8 mouse cellular contexts compared by ENCODE assay signal in genomic region chr10:9071630-9072029, GRCm38 (mm10).
DNase-seq lines count a peak whose midpoint lies in the region; TF ChIP-seq lines count a peak whose summit lies in the region.

No protein-coding gene starts in this region.

- DNase-seq in gastrocnemius, adult 2 months = peak; percentile 53
- no peak for DNase-seq in gastrocnemius, adult 8-10 months (ENCODE audit: low spot score in 2 of 2)
- DNase-seq in ovary, postnatal 14 days (ENCODE audit: low spot score) = peak; percentile 48
- no peak for DNase-seq in ovary, postnatal 10 days (ENCODE audit: low spot score)
- peak; percentile 5 to 9 for DNase-seq in adrenal gland, postnatal 4 days (ENCODE audit: low spot score in 2 of 2)
- DNase-seq in kidney, postnatal 14 days = peak; percentile 41
- DNase-seq in thymus, postnatal 4 days = peak; percentile 55
- DNase-seq in MN1 (ENCODE audit: low spot score) = no peak

- intact Hi-C loops in gastrocnemius, adult 2 months (cut with DNase I) = loop anchor here (2.0 kb wide), 1 partner anchor 281 kb away; no protein-coding TSS in a partner anchor

- H3K27ac ChIP-seq in gastrocnemius, adult 2 months = no peak overlapping the region

- TF ChIP-seq CTCF in gastrocnemius, adult 2 months (IDR thresholded peaks at IDR 0.05) = peak; percentile 73

- H3K4me3 ChIP-seq in gastrocnemius, adult 2 months = no peak overlapping the region

Comparison
In these comparisons a context has a peak if more than half of its experiments do, and no peak if none do; other contexts are left out.
1. DNase-seq: peak in gastrocnemius, adult 2 months (single experiment), ovary, postnatal 14 days (single experiment), adrenal gland, postnatal 4 days (2 of 2), kidney, postnatal 14 days (single experiment) and thymus, postnatal 4 days (single experiment); none in gastrocnemius, adult 8-10 months (0 of 2), ovary, postnatal 10 days (single experiment) and MN1 (single experiment).